Mouse (Mus musculus) left cerebral cortex, postnatal 4 days (tissue): ENCODE measurements around the gene Rpl23a. TPM values are rescaled to one million over a fixed set of nuclear protein-coding genes. Genes with fewer than 3 reads are reported as not detected.

Source experiments
- DNase-seq: peaks from one replicate; pipeline ENCODE4 v3.0.0-alpha.2; 2022
- intact Hi-C: fragments of 180-260 bp; cut with DNase I; formaldehyde crosslinking; loops from one replicate; pipeline ENCODE4 v1.15.1; 2025
- total RNA-seq, 2 experiments: library from RNA; stranded (reverse); gene quantifications; 2 replicates each; pipeline ENCODE4 v1.2.3; 2021

Rpl23a gene
- total RNA-seq, 2 experiments from 2014 or later: 1,093 to 1,122 TPM

- DNase-seq: no peak
- intact Hi-C loops: no loop called here
These were observed 12.1 kb downstream of the Rpl23a start for GRCm38 (mm10) chr11:78171328-78171727.

- intact Hi-C loops: no loop called here
- no peak for DNase-seq
These were observed 13.1 kb downstream of the Rpl23a start for GRCm38 (mm10) chr11:78170306-78170705.

GRCm38 (mm10) chr11:78168541-78169468 lies 14.6 kb downstream of the Rpl23a start:
- intact Hi-C loops: no loop called here

GRCm38 (mm10) chr11:78167257-78167959 lies 16.0 kb downstream of the Rpl23a start:
- DNase-seq: no peak
- intact Hi-C loops: no loop called here

More at GRCm38 (mm10) chr11:78168541-78169468, 14.6 kb downstream of the Rpl23a start:
- DNase-seq: no peak

GRCm38 (mm10) chr11:78166640-78167039 lies 16.7 kb downstream of the Rpl23a start:
- intact Hi-C loops: no loop called here

GRCm38 (mm10) chr11:78166161-78166560 lies 17.2 kb downstream of the Rpl23a start:
- no peak for DNase-seq
- intact Hi-C loops: no loop called here

More at GRCm38 (mm10) chr11:78166640-78167039, 16.7 kb downstream of the Rpl23a start:
- DNase-seq: no peak

- intact Hi-C loops: no loop called here
- peak; percentile 57 for DNase-seq
These were observed 17.6 kb downstream of the Rpl23a start for GRCm38 (mm10) chr11:78165761-78166109.

GRCm38 (mm10) chr11:78164924-78165760 lies 18.2 kb downstream of the Rpl23a start, which contains the start of gene Traf4:
TSS of gene Traf4 (minus strand) at chr11:78165589.
- DNase-seq: peak; percentile 88
- intact Hi-C loops: no loop called here

- no peak for DNase-seq
- intact Hi-C loops: no loop called here
These were observed 18.8 kb downstream of the Rpl23a start for GRCm38 (mm10) chr11:78164604-78164923.

- DNase-seq: peak; percentile 68
- intact Hi-C loops: no loop called here
These were observed 19.4 kb downstream of the Rpl23a start for GRCm38 (mm10) chr11:78163681-78164603.

GRCm38 (mm10) chr11:78163045-78163444 lies 20.3 kb downstream of the Rpl23a start:
- intact Hi-C loops: no loop called here

GRCm38 (mm10) chr11:78162504-78162903 lies 20.9 kb downstream of the Rpl23a start:
- DNase-seq: peak; percentile 86
- intact Hi-C loops: no loop called here

More at GRCm38 (mm10) chr11:78163045-78163444, 20.3 kb downstream of the Rpl23a start:
- DNase-seq: no peak

- peak; percentile 73 for DNase-seq
- intact Hi-C loops: no loop called here
These were observed 21.4 kb downstream of the Rpl23a start for GRCm38 (mm10) chr11:78161968-78162367.

GRCm38 (mm10) chr11:78161169-78161568 lies 22.2 kb downstream of the Rpl23a start:
- intact Hi-C loops: no loop called here
- DNase-seq: no peak

GRCm38 (mm10) chr11:78160675-78161074 lies 22.7 kb downstream of the Rpl23a start:
- intact Hi-C loops: no loop called here
- DNase-seq: no peak

GRCm38 (mm10) chr11:78160171-78160570 lies 23.2 kb downstream of the Rpl23a start:
- DNase-seq: no peak
- intact Hi-C loops: no loop called here

GRCm38 (mm10) chr11:78159557-78159956 lies 23.8 kb downstream of the Rpl23a start:
- no peak for DNase-seq
- intact Hi-C loops: no loop called here

- intact Hi-C loops: no loop called here
- peak; percentile 74 for DNase-seq
These were observed 24.3 kb downstream of the Rpl23a start for GRCm38 (mm10) chr11:78159096-78159495.

GRCm38 (mm10) chr11:78156156-78156699 lies 27.2 kb downstream of the Rpl23a start:
- intact Hi-C loops: no loop called here
- no peak for DNase-seq
